Mouse (Mus musculus) c-Kit-positive CD71-positive TER-119-negative erythroid progenitor cells, embryonic 14.5 days (primary cell): ENCODE data around the gene D17Wsu92e.

Experiments used
- DNase-seq: peaks from one replicate; pipeline ENCODE4 v3.0.0-alpha.2; 2013; ENCODE audit warnings: low read depth

D17Wsu92e gene

GRCm38 (mm10) chr17:27790976-27791375 is 29.5 kb downstream of the D17Wsu92e start:
- no peak for DNase-seq

- no peak for DNase-seq
Observed at GRCm38 (mm10) chr17:27790015-27790414, 30.4 kb downstream of the D17Wsu92e start.

GRCm38 (mm10) chr17:27788456-27789172 is 31.8 kb downstream of the D17Wsu92e start:
- no peak for DNase-seq

GRCm38 (mm10) chr17:27783567-27783966 is 36.9 kb downstream of the D17Wsu92e start:
- DNase-seq = no peak

- DNase-seq = no peak
Observed at GRCm38 (mm10) chr17:27781059-27781687, 39.3 kb downstream of the D17Wsu92e start.

GRCm38 (mm10) chr17:27779755-27780154 is 40.7 kb downstream of the D17Wsu92e start:
- DNase-seq = no peak

- no peak for DNase-seq
Observed at GRCm38 (mm10) chr17:27778671-27779355, 41.6 kb downstream of the D17Wsu92e start.

- no peak for DNase-seq
Observed at GRCm38 (mm10) chr17:27777823-27778222, 42.6 kb downstream of the D17Wsu92e start.

- DNase-seq = no peak
Observed at GRCm38 (mm10) chr17:27774198-27774597, 46.2 kb downstream of the D17Wsu92e start.

- DNase-seq = no peak
Observed at GRCm38 (mm10) chr17:27771616-27772015, 48.8 kb downstream of the D17Wsu92e start.

- DNase-seq = peak; percentile 62
Observed at GRCm38 (mm10) chr17:27768817-27769542, 51.5 kb downstream of the D17Wsu92e start.

- no peak for DNase-seq
Observed at GRCm38 (mm10) chr17:27767543-27767942, 52.9 kb downstream of the D17Wsu92e start.

GRCm38 (mm10) chr17:27767120-27767519 is 53.3 kb downstream of the D17Wsu92e start:
- DNase-seq = no peak

- DNase-seq = no peak
Observed at GRCm38 (mm10) chr17:27765066-27765465, 55.4 kb downstream of the D17Wsu92e start.

- DNase-seq = no peak
Observed at GRCm38 (mm10) chr17:27764453-27764852, 56.0 kb downstream of the D17Wsu92e start.

- DNase-seq = no peak
Observed at GRCm38 (mm10) chr17:27762884-27763283, 57.6 kb downstream of the D17Wsu92e start.

- DNase-seq = peak; percentile 48
Observed at GRCm38 (mm10) chr17:27761639-27762336, 58.7 kb downstream of the D17Wsu92e start.

- DNase-seq = no peak
Observed at GRCm38 (mm10) chr17:27760169-27760568, 60.3 kb downstream of the D17Wsu92e start.

- DNase-seq = no peak
Observed at GRCm38 (mm10) chr17:27751314-27752202, 68.9 kb downstream of the D17Wsu92e start.

GRCm38 (mm10) chr17:27750451-27750942 is 70.0 kb downstream of the D17Wsu92e start:
- DNase-seq = no peak
